Mouse (Mus musculus) lung, embryonic 16.5 days (tissue): ENCODE results near the gene Gsg1l2. TPM values are rescaled to one million over a fixed set of nuclear protein-coding genes. Genes with fewer than 3 reads are reported as not detected.

Experiments
- ATAC-seq: fragments of 200-750 bp; cut with Nextera tagmentation; 2 replicates; pipeline ENCODE4 v1.8.0; 2017; ENCODE audit warnings: low read depth, mild to moderate bottlenecking, moderate library complexity
- H3K27ac ChIP-seq: fragments of 300-500 bp; sonication (generic); 2 replicates; pipeline ENCODE4 v1.5.1; 2014; ENCODE audit warnings: mild to moderate bottlenecking, control low read depth, low read length
- H3K27me3 ChIP-seq: fragments of 300-500 bp; sonication (generic); 2 replicates; pipeline ENCODE4 v1.6.1; 2014; ENCODE audit warnings: low read depth, low read length, mixed read lengths; ENCODE audit not compliant: control insufficient read depth, insufficient read depth
- H3K36me3 ChIP-seq: fragments of 300-500 bp; sonication (generic); 2 replicates; pipeline ENCODE4 v1.6.1; 2014; ENCODE audit warnings: low read length; ENCODE audit not compliant: control insufficient read depth, insufficient read depth
- H3K4me1 ChIP-seq: fragments of 300-500 bp; sonication (generic); replicated peaks from 2 replicates; pipeline ENCODE4 v1.6.1; 2014; ENCODE audit warnings: low read length, mixed read lengths; ENCODE audit not compliant: control insufficient read depth, insufficient read depth
- H3K4me2 ChIP-seq: fragments of 300-500 bp; sonication (generic); 2 replicates; pipeline ENCODE4 v1.6.1; 2014; ENCODE audit warnings: low read depth, low read length, control low read depth
- H3K4me3 ChIP-seq: fragments of 300-500 bp; sonication (generic); 2 replicates; pipeline ENCODE4 v1.5.1; 2014; ENCODE audit warnings: mild to moderate bottlenecking, low read length, control low read depth
- H3K9ac ChIP-seq: fragments of 300-500 bp; sonication (generic); 2 replicates; pipeline ENCODE4 v1.6.1; 2014; ENCODE audit warnings: low read length, control low read depth
- H3K9me3 ChIP-seq: fragments of 300-500 bp; sonication (generic); 2 replicates; pipeline ENCODE4 v1.6.1; 2016; ENCODE audit warnings: low read length; ENCODE audit not compliant: control insufficient read depth
- WGBS: fragments of 180-500 bp; shearing (Covaris S2); extraction: QIAGEN DNeasy Blood & Tissue Kit; methylation state at CpG from one replicate; pipeline ENCODE4 v1.1.7; 2014; 5-methylcytosine and 5-hydroxymethylcytosine counted together
- polyA plus RNA-seq: library from polyadenylated mRNA; unstranded; fragments of >200 nt; fragmentation: Nextera tagmentation; extraction: Ambion mirVana; gene quantifications from 2 replicates; pipeline ENCODE4 v1.2.1, GENCODE M21; 2015

Gsg1l2 gene
- polyA plus RNA-seq, 1 experiment from 2014 or later: not detected

DNA sequence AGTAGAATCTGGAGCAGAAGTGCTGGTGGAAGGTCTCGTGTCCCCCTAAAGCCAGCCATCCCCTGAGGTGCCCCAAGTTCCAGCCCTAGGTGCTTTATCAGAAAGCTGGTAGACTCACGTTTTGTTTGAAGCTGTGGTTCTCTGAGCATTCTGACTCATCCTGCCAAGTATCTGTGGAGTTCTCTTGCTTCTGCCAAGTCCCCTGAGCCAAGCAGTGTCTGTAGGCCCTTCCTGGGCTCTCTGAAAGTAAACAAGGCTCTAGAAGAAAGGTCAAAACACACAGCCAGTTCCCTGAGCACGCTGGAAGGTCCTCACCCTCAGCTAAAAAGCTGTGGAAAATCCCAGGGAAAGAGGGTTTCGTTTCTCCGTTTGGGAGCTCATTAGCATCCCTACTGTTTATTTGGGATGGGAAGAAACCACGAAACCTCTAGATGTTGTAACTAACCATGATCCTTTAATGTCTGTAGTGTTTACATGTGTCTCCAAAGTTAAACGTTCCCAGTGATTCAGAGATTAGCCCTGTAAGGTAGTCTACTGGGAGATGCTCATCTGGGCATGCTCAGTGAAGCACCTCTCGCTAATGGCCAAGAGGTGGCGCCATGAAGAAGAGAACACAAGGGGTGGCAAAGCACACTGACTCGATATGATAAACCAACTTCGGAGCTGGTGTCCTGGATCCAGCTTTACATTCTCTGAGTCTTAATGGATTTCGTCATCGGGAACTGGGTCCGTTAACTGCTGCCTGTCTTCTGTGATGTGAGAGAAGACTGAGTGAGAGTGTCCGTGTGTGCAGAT lies 16.8 kb upstream of the Gsg1l2 start:
- ATAC-seq: no peak
- WGBS: 58% methylated on average over 15 of the region's 15 CpGs
- H3K27me3 ChIP-seq: no peaks in the 10 kb centered on the region

GRCm38 (mm10) chr11:67771053-67771452 lies 3.4 kb upstream of the Gsg1l2 start, which contains the start of gene Glp2r:
Glp2r (minus strand) TSS chr11:67771153.
- Histone ChIP-seq H3K4me3 (no peak within 1 kb of the TSS), H3K9ac (no peak within 1 kb of the TSS), H3K4me1 (no peaks in the 10 kb centered on the region), H3K9me3 (no peaks in the 10 kb centered on the region), H3K27ac (no peak within 1 kb of the TSS), H3K27me3 (peaks cover 2% of the 10 kb centered on the region; the same call in 1 of the 2 replicates), H3K4me2 (no peak within 1 kb of the TSS), H3K36me3 (no peaks in the 10 kb centered on the region)
- ATAC-seq: no peak
- 51% methylated on average over 14 of the region's 14 CpGs for WGBS

More for the DNA sequence above, 16.8 kb upstream of the Gsg1l2 start:
- H3K27ac ChIP-seq: no peak overlapping the region
- no peaks in the 10 kb centered on the region for H3K4me1 ChIP-seq
- H3K4me2 ChIP-seq: no peak overlapping the region
- H3K9me3 ChIP-seq: no peaks in the 10 kb centered on the region
- no peaks in the 10 kb centered on the region for H3K36me3 ChIP-seq
- H3K4me3 ChIP-seq: no peak overlapping the region
- H3K9ac ChIP-seq: no peak overlapping the region

DNA sequence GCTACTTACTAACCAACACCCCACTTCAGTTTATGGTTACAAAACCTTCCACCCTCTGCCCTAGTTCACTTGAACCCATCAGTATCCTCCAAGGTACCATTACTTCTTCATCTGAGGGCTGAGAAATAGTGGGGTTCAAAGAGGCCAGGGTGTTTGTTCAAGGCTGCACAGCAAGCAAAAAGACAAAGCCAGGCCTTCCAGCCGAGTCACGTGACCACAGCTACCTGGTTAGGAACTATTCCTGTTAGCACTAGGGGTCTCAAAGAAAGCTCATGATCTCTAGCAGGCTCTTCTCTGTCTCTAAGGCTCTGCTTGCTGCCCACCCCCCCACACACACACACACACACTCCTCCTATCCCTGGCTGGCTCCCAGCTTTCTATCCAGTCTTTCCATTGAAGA lies 2.7 kb upstream of the Gsg1l2 start:
- 72% methylated on average over 2 of the region's 2 CpGs for WGBS
- H3K27ac ChIP-seq: no peak overlapping the region
- no peak overlapping the region for H3K4me2 ChIP-seq
- no peak for ATAC-seq
- H3K4me3 ChIP-seq: no peak overlapping the region
- no peaks in the 10 kb centered on the region for H3K4me1 ChIP-seq
- H3K9me3 ChIP-seq: no peaks in the 10 kb centered on the region
- H3K27me3 ChIP-seq: peaks cover 2% of the 10 kb centered on the region; the same call in 1 of the 2 replicates
- no peaks in the 10 kb centered on the region for H3K36me3 ChIP-seq
- H3K9ac ChIP-seq: no peak overlapping the region

DNA sequence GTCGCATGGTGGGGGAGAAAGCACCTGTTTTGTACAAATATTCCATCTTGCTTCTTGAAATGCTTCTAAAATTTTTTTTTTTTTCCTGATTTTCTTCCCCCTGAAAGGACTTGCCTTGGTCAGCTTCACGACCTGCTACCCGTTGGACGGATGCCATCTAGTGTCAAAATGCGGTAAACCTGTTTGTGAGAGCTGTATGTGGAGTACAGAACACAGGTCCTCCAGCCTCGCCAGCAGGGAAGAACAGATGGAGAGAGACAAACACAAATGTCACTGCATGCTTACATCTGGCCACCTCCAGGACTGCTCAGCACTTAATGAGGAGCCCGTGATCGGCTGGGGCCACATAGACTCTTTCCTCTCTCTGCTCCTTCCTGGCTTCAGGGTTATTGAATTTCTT lies 1.8 kb upstream of the Gsg1l2 start:
- no peak overlapping the region for H3K27ac ChIP-seq
- ATAC-seq: no peak
- no peak overlapping the region for H3K4me3 ChIP-seq
- 14% methylated on average over 8 of the region's 8 CpGs for WGBS
- H3K4me2 ChIP-seq: no peak overlapping the region
- H3K9me3 ChIP-seq: no peaks in the 10 kb centered on the region
- no peaks in the 10 kb centered on the region for H3K36me3 ChIP-seq
- H3K27me3 ChIP-seq: peaks cover 2% of the 10 kb centered on the region; the same call in 1 of the 2 replicates
- H3K9ac ChIP-seq: no peak overlapping the region
- H3K4me1 ChIP-seq: no peaks in the 10 kb centered on the region

DNA sequence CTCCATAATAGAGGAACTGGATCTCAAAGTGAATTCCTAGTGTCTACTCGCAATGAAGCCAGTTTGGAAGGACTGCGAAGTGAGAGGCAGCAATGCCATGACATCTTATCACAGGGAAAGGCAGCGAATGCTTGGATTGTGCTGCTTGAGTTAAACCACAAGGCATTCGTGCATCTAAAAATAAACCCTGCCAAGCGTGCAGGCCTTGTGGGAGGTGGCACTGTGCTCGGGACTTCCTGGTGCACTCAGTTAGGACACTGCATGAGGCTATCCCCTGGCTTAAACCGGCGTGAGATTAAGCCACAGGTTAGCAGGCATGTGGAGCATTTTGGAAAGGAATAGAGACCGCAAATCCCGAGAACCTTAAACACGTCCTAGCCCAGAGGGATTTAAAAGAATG lies 15.8 kb downstream of the Gsg1l2 start:
- WGBS: 72% methylated on average over 11 of the region's 11 CpGs
- H3K9me3 ChIP-seq: no peaks in the 10 kb centered on the region
- ATAC-seq: no peak
- H3K9ac ChIP-seq: no peak overlapping the region
- no peaks in the 10 kb centered on the region for H3K27me3 ChIP-seq
- no peaks in the 10 kb centered on the region for H3K36me3 ChIP-seq
- no peaks in the 10 kb centered on the region for H3K4me1 ChIP-seq
- no peak overlapping the region for H3K27ac ChIP-seq
- no peak overlapping the region for H3K4me3 ChIP-seq
- no peak overlapping the region for H3K4me2 ChIP-seq

- 81% methylated on average over 7 of the region's 7 CpGs for WGBS
- Histone ChIP-seq H3K4me1 (no peaks in the 10 kb centered on the region), H3K4me3 (no peak within 1 kb of the TSS), H3K27me3 (no peaks in the 10 kb centered on the region), H3K9ac (no peak within 1 kb of the TSS), H3K27ac (no peak within 1 kb of the TSS), H3K4me2 (no peak within 1 kb of the TSS), H3K36me3 (no peaks in the 10 kb centered on the region), H3K9me3 (no peaks in the 10 kb centered on the region)
- no peak for ATAC-seq
Observed at GRCm38 (mm10) chr11:67797931-67798330, 23.5 kb downstream of the Gsg1l2 start, which contains the start of gene Dhrs7c. Dhrs7c (plus strand) TSS chr11:67798187.

GRCm38 (mm10) chr11:67800130-67800723 lies 25.8 kb downstream of the Gsg1l2 start:
- Histone ChIP-seq H3K9ac (no peak overlapping the region), H3K36me3 (no peaks in the 10 kb centered on the region), H3K9me3 (no peaks in the 10 kb centered on the region), H3K27ac (no peak overlapping the region), H3K4me3 (no peak overlapping the region), H3K4me2 (no peak overlapping the region), H3K4me1 (no peaks in the 10 kb centered on the region), H3K27me3 (no peaks in the 10 kb centered on the region)
- no peak for ATAC-seq

DNA sequence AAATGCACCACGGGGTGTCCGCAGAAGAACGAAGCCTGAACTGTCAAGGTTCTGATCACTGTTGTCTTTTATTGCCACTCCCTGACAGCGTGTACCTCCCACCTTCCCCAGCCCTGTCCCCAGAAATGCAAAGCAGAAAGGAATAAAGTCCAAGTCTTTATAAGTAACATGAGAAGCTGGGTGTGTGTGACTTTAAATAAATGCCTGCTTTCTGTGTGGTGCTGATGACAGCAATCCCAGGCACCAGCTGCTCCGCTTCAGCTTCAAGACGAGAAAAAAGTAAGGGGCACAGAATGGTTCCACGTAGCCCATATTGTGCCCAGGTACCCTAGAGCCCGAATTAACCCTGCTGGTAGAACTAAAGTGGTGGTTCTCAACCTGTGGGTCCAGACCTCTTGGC lies 26.8 kb downstream of the Gsg1l2 start:
- Histone ChIP-seq H3K27ac (no peak overlapping the region), H3K9ac (no peak overlapping the region), H3K4me1 (no peaks in the 10 kb centered on the region), H3K27me3 (no peaks in the 10 kb centered on the region), H3K9me3 (no peaks in the 10 kb centered on the region), H3K4me2 (no peak overlapping the region), H3K36me3 (no peaks in the 10 kb centered on the region), H3K4me3 (no peak overlapping the region)
- no peak for ATAC-seq
- 54% methylated on average over 8 of the region's 8 CpGs for WGBS

GRCm38 (mm10) chr11:67805538-67805937 lies 31.1 kb downstream of the Gsg1l2 start:
- Histone ChIP-seq H3K9ac (no peak overlapping the region), H3K27me3 (no peaks in the 10 kb centered on the region), H3K4me1 (no peaks in the 10 kb centered on the region), H3K27ac (no peak overlapping the region), H3K9me3 (no peaks in the 10 kb centered on the region), H3K36me3 (no peaks in the 10 kb centered on the region), H3K4me2 (no peak overlapping the region), H3K4me3 (no peak overlapping the region)
- 92% methylated on average over 1 of the region's 1 CpGs for WGBS
- no peak for ATAC-seq
